Mouse (Mus musculus) ES-E14 (cell line): Measurements from ENCODE around the gene Fpr3. TPM values are rescaled to one million over a fixed set of nuclear protein-coding genes. Genes with fewer than 3 reads are reported as not detected.

Experiments used
- DNase-seq: peaks from one replicate; pipeline ENCODE4 v3.0.0-alpha.2; 2013; ENCODE audit warnings: low read depth, low spot score
- H3K27ac ChIP-seq: 2 replicates; pipeline ENCODE4 v1.5.1; 2012; ENCODE audit warnings: low read depth, mild to moderate bottlenecking, low read length, moderate library complexity, mixed read lengths; ENCODE audit not compliant: poor library complexity, insufficient read depth, severe bottlenecking
- H3K36me3 ChIP-seq: 2 replicates; pipeline ENCODE4 v1.6.1; 2012; ENCODE audit warnings: mild to moderate bottlenecking, low read length, moderate library complexity, mixed read lengths; ENCODE audit not compliant: control insufficient read depth, poor library complexity, insufficient read depth, severe bottlenecking
- H3K4me1 ChIP-seq, 2 experiments: fragments of 150-350 bp in 1 of 2; sonication (generic) in 1 of 2; 2 replicates each; pipeline ENCODE4 v1.6.1; 2012; ENCODE audit warnings: low read length in 2 of 2, mild to moderate bottlenecking in 1 of 2, mixed read lengths in 1 of 2; ENCODE audit not compliant: control insufficient read depth in 2 of 2, insufficient read depth in 2 of 2, poor library complexity in 1 of 2
- H3K4me3 ChIP-seq, 2 experiments: fragments of 150-350 bp in 1 of 2; sonication (generic) in 1 of 2; 2 replicates each; pipeline ENCODE4 v1.5.1; 2012; ENCODE audit warnings: low read length in 2 of 2, low read depth in 1 of 2, mild to moderate bottlenecking in 1 of 2, mixed read lengths in 1 of 2; ENCODE audit not compliant: insufficient read depth in 1 of 2, poor library complexity in 1 of 2, severe bottlenecking in 1 of 2
- H3K9ac ChIP-seq: 2 replicates; pipeline ENCODE4 v1.6.1; 2012; ENCODE audit warnings: low read depth, mild to moderate bottlenecking, low read length, mixed read lengths; ENCODE audit not compliant: poor library complexity, insufficient read depth, severe bottlenecking
- H3K9me3 ChIP-seq: fragments of 150-350 bp; sonication (generic); 2 replicates; pipeline ENCODE4 v1.6.1; 2012; ENCODE audit warnings: low read depth, mild to moderate bottlenecking, low read length; ENCODE audit not compliant: control insufficient read depth, insufficient read depth
- CHD2 ChIP-seq: IDR thresholded peaks from 2 replicates; pipeline ENCODE4 v1.6.1; 2014; ENCODE audit warnings: mild to moderate bottlenecking, low read depth, low read length, inconsistent platforms
- HCFC1 ChIP-seq: IDR thresholded peaks from 2 replicates; pipeline ENCODE4 v1.6.1; 2012; ENCODE audit warnings: low read length, inconsistent platforms, borderline replicate concordance; ENCODE audit not compliant: insufficient read depth
- MAFK ChIP-seq: IDR thresholded peaks from 2 replicates; pipeline ENCODE4 v1.6.1; 2014; ENCODE audit warnings: mild to moderate bottlenecking, low read depth, low read length, inconsistent platforms; ENCODE audit not compliant: insufficient read depth
- ZC3H11A ChIP-seq: IDR thresholded peaks from 2 replicates; pipeline ENCODE4 v1.6.1; 2012; ENCODE audit warnings: low read depth, mild to moderate bottlenecking, inconsistent platforms, low read length, borderline replicate concordance
- ZNF384 ChIP-seq: IDR thresholded peaks from 2 replicates; pipeline ENCODE4 v1.6.1; 2012; ENCODE audit warnings: low read depth, low read length, inconsistent platforms
- in situ Hi-C, 2 experiments: fragments of 600-800 bp; cut with MboI; formaldehyde crosslinking; loops; one replicate each; pipeline ENCODE4 v1.15.1; 2025; ENCODE audit warnings: low sequenced_read_pairs in 2 of 2, inconsistent platforms in 1 of 2; ENCODE audit not compliant: unreplicated experiment in 2 of 2
- total RNA-seq: library from RNA; depleted of rRNA; stranded (reverse); fragments of 300-350 nt; gene quantifications from 2 replicates; pipeline ENCODE4 v1.2.3, GENCODE M21; 2012

Gene Fpr3
- total RNA-seq, 1 experiment, result not detected

DNA sequence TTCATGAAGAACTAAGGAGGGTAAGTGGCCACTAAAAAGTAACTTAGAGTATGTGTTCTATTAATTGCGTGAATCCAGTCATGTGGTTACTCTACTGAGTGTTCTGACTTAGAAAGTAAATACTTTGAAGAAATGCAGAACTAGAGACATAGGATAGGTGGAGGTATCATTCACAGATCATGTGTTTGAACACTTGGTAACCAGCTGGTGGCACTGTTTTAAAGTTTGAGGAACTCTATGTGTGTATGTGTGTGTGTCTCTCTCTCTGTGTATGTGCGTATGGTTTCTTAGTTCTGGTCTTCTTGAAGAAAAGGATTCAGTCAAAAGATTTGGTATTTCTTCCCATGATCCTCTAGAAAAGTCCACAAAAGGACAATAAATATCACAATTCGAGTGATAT lies 27.5 kb upstream of the Fpr3 start:
- no peak for DNase-seq
- TF ChIP-seq CHD2 (no peak), ZC3H11A (no peak), MAFK (no peak), ZNF384 (no peak), HCFC1 (no peak)
- H3K27ac ChIP-seq, result no peak overlapping the region
- no peak overlapping the region for H3K9ac ChIP-seq
- H3K4me3 ChIP-seq, result no peak overlapping the region
- H3K9me3 ChIP-seq, result no peaks in the 10 kb centered on the region
- in situ Hi-C loops, result no loop called here
- no peaks in the 10 kb centered on the region for H3K36me3 ChIP-seq
- H3K4me1 ChIP-seq, result no peaks in the 10 kb centered on the region

DNA sequence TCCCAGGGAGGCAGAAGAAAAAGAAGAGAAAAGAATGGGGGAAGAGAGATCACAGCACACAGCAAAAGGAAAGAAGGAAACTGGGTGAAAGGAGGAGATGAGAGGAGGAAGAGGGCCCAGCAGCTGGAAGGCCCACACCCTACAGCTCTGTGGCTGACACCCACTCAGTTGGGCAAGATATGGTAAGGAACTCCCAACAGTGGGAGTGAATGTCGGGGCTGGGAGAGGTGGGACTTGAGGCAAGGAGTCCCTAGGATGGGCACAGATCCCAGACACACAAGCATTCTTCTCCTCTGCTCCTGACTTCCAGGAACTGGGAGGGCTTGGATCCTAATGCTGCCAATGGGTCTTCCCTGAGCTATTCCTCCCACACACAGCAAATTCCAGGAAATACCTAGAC lies 25.3 kb upstream of the Fpr3 start:
- in situ Hi-C loops, result no loop called here
- Histone ChIP-seq H3K9ac (no peak overlapping the region), H3K27ac (no peak overlapping the region), H3K9me3 (no peaks in the 10 kb centered on the region), H3K4me1 (no peaks in the 10 kb centered on the region), H3K4me3 (no peak overlapping the region), H3K36me3 (no peaks in the 10 kb centered on the region)
- no peak for TF ChIP-seq CHD2
- no peak for DNase-seq

DNA sequence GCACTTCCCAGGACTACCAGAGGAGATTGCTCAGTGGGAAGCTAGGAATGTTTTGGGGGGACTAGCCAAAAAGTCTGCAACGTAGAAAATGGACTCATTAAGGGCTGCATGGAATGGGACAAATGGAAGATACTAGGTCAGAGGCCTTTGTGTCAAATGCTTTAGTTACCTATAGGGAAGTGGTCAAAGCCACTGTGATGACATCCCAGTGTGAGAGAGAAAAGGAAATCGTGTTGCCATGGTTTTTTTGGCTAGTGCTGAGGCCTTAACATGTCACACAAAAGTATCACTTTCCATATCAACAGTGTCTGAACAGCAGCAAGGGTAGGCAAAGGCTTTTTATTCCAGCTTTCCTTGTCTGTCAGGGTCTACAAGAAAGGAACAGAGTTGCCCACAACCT lies 22.5 kb upstream of the Fpr3 start:
- Histone ChIP-seq H3K9ac (no peak overlapping the region), H3K27ac (no peak overlapping the region), H3K9me3 (no peaks in the 10 kb centered on the region), H3K4me1 (no peaks in the 10 kb centered on the region), H3K36me3 (no peaks in the 10 kb centered on the region), H3K4me3 (no peak overlapping the region)
- TF ChIP-seq ZNF384 (no peak), ZC3H11A (no peak), HCFC1 (no peak), MAFK (no peak), CHD2 (no peak)
- in situ Hi-C loops, result no loop called here
- no peak for DNase-seq

- DNase-seq, result no peak
- Histone ChIP-seq H3K9me3 (no peaks in the 10 kb centered on the region), H3K27ac (no peak overlapping the region), H3K4me1 (no peaks in the 10 kb centered on the region), H3K4me3 (no peak overlapping the region), H3K9ac (no peak overlapping the region), H3K36me3 (no peaks in the 10 kb centered on the region)
- in situ Hi-C loops, result no loop called here
- TF ChIP-seq CHD2, result no peak
- no peak for TF ChIP-seq ZC3H11A
- TF ChIP-seq HCFC1, result no peak
- no peak for TF ChIP-seq MAFK
- no peak for TF ChIP-seq ZNF384
Observed at GRCm38 (mm10) chr17:17866801-17867469, 20.7 kb upstream of the Fpr3 start.

GRCm38 (mm10) chr17:17870892-17871550 lies 16.6 kb upstream of the Fpr3 start:
- no peak for DNase-seq
- in situ Hi-C loops, result no loop called here
- TF ChIP-seq MAFK (no peak), ZNF384 (no peak), ZC3H11A (no peak), CHD2 (no peak), HCFC1 (no peak)
- Histone ChIP-seq H3K27ac (no peak overlapping the region), H3K4me1 (no peaks in the 10 kb centered on the region), H3K9ac (no peak overlapping the region), H3K9me3 (no peaks in the 10 kb centered on the region), H3K36me3 (no peaks in the 10 kb centered on the region), H3K4me3 (no peak overlapping the region)
